Mouse (Mus musculus) gastrocnemius, adult 2 months (tissue): ENCODE measurements at regions not wholly inside any gene's neighbourhood (a gene's known extent, or its start where the extent isn't known, plus 50 kb on each side); places are given as distances from the start of the nearest gene placed in this dataset.

Experiments
- DNase-seq: peaks from one replicate; pipeline ENCODE4 v3.0.0; 2022
- H3K27ac ChIP-seq: fragments of 200-600 bp; 2 replicates; pipeline ENCODE4 v1.8.1; 2022; ENCODE audit warnings: mild to moderate bottlenecking
- H3K4me3 ChIP-seq: fragments of 200-600 bp; 2 replicates; pipeline ENCODE4 v1.8.1; 2022; ENCODE audit warnings: mild to moderate bottlenecking, moderate library complexity
- CTCF ChIP-seq: fragments of 200-600 bp; IDR thresholded peaks from 2 replicates; pipeline ENCODE4 v1.8.1; 2022; ENCODE audit warnings: antibody characterized with exemption, mild to moderate bottlenecking, moderate library complexity
- intact Hi-C: fragments of 180-260 bp; cut with DNase I; formaldehyde crosslinking; loops from one replicate; pipeline ENCODE4 v1.15.1; 2025
- microRNA-seq: library from miRNA; unstranded; fragments of <30 nt; microRNA quantifications from one replicate; pipeline ENCODE4 v1.2.0, GENCODE M21; 2021

DNA sequence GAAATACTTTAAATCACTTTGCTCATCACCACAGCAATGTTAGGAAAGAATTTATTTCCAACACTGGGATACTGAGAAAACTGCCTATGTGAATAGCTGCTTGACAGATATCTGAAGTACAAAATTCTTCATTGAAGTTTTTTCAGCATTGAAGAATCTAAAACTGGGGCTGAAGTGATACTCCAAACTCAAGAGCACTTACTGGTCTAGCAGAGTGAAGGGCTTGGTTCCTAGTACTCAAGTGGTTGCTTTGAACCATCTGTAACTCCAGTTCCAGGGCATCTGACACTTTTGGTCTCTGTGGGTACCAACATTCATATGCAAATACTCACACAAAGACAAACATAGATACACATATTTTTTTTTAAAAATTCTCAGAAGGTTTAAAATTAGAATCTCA is 385.2 kb downstream of the Tex13c3 start:
- no peak for DNase-seq
- no peak for TF ChIP-seq CTCF
- intact Hi-C loops: no loop called here
- Histone ChIP-seq H3K27ac (no peak overlapping the region), H3K4me3 (no peak overlapping the region)

DNA sequence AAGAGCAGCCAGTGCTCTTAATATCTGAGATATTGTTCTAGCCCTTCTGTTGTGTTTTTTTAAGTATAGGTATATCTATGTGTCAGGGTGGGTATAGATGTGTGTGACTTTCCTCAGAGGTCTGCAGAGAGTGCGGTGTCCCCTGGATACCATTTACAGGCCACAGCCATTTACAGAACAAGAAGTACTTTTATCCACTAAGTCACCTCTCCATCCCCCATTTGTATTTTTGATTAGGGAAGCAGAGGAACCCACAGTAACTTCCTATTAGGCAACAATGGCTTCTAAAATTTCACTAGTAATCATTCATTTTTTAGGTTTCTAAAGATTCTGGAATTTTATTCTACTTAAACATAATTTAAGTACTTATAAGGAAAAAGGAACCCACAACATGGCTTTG is 396.7 kb downstream of the Tex13c3 start:
- intact Hi-C loops: no loop called here
- H3K4me3 ChIP-seq: no peak overlapping the region
- no peak overlapping the region for H3K27ac ChIP-seq
- TF ChIP-seq CTCF: no peak
- DNase-seq: no peak

DNA sequence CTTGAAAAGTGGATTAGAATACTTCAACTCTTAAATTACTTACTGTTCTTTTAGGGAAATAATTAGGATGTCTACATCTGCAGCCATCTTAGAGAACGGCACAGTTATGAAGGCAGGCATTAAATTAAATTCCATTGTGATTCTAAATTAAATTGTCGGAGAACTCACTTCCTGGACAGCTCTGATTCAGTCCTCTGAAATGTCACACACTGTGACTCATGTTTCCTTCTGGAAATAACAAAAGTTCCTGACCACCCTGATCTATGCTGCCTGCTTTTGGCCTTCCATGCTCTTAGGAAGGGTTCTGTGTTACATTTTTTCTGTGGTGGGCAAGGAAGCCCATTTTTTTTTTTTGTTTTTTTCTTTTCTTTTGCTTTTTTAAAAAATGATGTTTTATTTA is 401.1 kb downstream of the Tex13c3 start:
- DNase-seq: no peak
- Histone ChIP-seq H3K4me3 (no peak overlapping the region), H3K27ac (no peak overlapping the region)
- intact Hi-C loops: no loop called here
- TF ChIP-seq CTCF: no peak

Small RNAs in the stretch of these regions (microRNA-seq; reads per million reads assigned to microRNA genes)
- 747 reads per million, percentile 73 among the genes with 10 or more reads in this experiment for gene Mir221
- 115 reads per million, percentile 46 among the genes with 10 or more reads in this experiment for gene Mir222
